Mouse (Mus musculus) layer of hippocampus, adult 18-20 months (tissue): ENCODE measurements around the gene Zfp976. TPM values are rescaled to one million over a fixed set of nuclear protein-coding genes. Genes with fewer than 3 reads are reported as not detected.
"Not testable (repeated sequence)": the region's sequence is repeated elsewhere in the genome, so short reads cannot be mapped to it uniquely, and the experiment has no call there.

Experiments used
- DNase-seq, 2 experiments: peaks; one replicate each; pipeline ENCODE4 v3.0.0; 2022; ENCODE audit warnings: low spot score in 2 of 2
- long read RNA-seq: library from polyadenylated mRNA; stranded (forward); transcript quantifications from one replicate; pipeline ENCODE4 v2.0.0, GENCODE M21; 2021
- microRNA-seq, 2 experiments: library from miRNA; unstranded; fragments of <30 nt; microRNA quantifications; one replicate each; pipeline ENCODE4 v1.2.0; 2021
- total RNA-seq, 2 experiments: library from RNA; stranded (reverse); gene quantifications; 2 replicates each; pipeline ENCODE4 v1.2.3; 2021

Zfp976 gene
- total RNA-seq: 1 to 10 TPM; 3.9 to 4.2 TPM
- long read RNA-seq: 0 reads

GRCm38 (mm10) chr7:42642152-42643115, at the start of gene Zfp976:
TSS of gene Zfp976 (minus strand) at chr7:42642588.
- DNase-seq: peak; percentile 43 to 79

- DNase-seq: not testable (repeated sequence)
These were observed 37.7 kb upstream of the Zfp976 start for GRCm38 (mm10) chr7:42680081-42680480.

- DNase-seq: not testable (repeated sequence)
These were observed 37.3 kb upstream of the Zfp976 start for GRCm38 (mm10) chr7:42679646-42680045.

GRCm38 (mm10) chr7:42660140-42660539, 17.8 kb upstream of the Zfp976 start:
- not testable (repeated sequence) for DNase-seq

- DNase-seq: not testable (repeated sequence)
These were observed 12.8 kb upstream of the Zfp976 start for GRCm38 (mm10) chr7:42655211-42655610.

- not testable (repeated sequence) for DNase-seq
These were observed 782 bp upstream of the Zfp976 start for GRCm38 (mm10) chr7:42643120-42643620.

- not testable (repeated sequence) for DNase-seq
These were observed 11.4 kb downstream of the Zfp976 start for GRCm38 (mm10) chr7:42631031-42631430.

- not testable (repeated sequence) for DNase-seq
These were observed 46.7 kb downstream of the Zfp976 start for GRCm38 (mm10) chr7:42595666-42596065.

GRCm38 (mm10) chr7:42592413-42592812, 50.0 kb downstream of the Zfp976 start, which contains the start of gene Zfp977:
TSS of gene Zfp977 (minus strand) at chr7:42592547.
- not testable (repeated sequence) for DNase-seq

GRCm38 (mm10) chr7:42591311-42591710, 51.1 kb downstream of the Zfp976 start:
- DNase-seq: not testable (repeated sequence)

- DNase-seq: no peak
These were observed 63.9 kb downstream of the Zfp976 start, which contains the start of gene Gm21028 for GRCm38 (mm10) chr7:42578488-42578887. TSS of gene Gm21028 (minus strand) at chr7:42578588.

Small RNAs within 50 kb of the gene (microRNA-seq; reads per million reads assigned to microRNA genes)
- gene Gm24938: 0 reads per million in 2 experiments

Other genes with a start within 250 kb of the Zfp976 start
- gene 4933421I07Rik, start 194.5 kb downstream of the Zfp976 start, total RNA-seq: not detected
- 10 to 100 TPM; 19.0 to 20.8 TPM for gene Zfp141, start 136.8 kb downstream of the Zfp976 start, total RNA-seq
- not detected for gene Gm21028, start 64.0 kb downstream of the Zfp976 start, total RNA-seq
- gene Zfp977, start 50.0 kb downstream of the Zfp976 start, total RNA-seq: 1 to 10 TPM; 1.8 to 2.8 TPM
- gene Zfp975, start 50.2 kb upstream of the Zfp976 start, total RNA-seq: 1 to 10 TPM; 7.0 to 7.6 TPM
- gene Gm17067, start 84.4 kb upstream of the Zfp976 start, total RNA-seq: not detected
- gene Vmn2r62, start 150.9 kb upstream of the Zfp976 start, total RNA-seq: not detected
- under 1 TPM; 0.13 to 0.22 TPM for gene Gm2381, start 224.6 kb upstream of the Zfp976 start, total RNA-seq